Mouse (Mus musculus): ENCODE data around the gene Fkbp10. TPM values are rescaled to one million over a fixed set of nuclear protein-coding genes. Genes with fewer than 3 reads are reported as not detected.

Fkbp10 gene
- total RNA-seq (2015) (not detected in 2 replicates), total RNA-seq (2017) (not detected in 2 replicates)

DNA sequence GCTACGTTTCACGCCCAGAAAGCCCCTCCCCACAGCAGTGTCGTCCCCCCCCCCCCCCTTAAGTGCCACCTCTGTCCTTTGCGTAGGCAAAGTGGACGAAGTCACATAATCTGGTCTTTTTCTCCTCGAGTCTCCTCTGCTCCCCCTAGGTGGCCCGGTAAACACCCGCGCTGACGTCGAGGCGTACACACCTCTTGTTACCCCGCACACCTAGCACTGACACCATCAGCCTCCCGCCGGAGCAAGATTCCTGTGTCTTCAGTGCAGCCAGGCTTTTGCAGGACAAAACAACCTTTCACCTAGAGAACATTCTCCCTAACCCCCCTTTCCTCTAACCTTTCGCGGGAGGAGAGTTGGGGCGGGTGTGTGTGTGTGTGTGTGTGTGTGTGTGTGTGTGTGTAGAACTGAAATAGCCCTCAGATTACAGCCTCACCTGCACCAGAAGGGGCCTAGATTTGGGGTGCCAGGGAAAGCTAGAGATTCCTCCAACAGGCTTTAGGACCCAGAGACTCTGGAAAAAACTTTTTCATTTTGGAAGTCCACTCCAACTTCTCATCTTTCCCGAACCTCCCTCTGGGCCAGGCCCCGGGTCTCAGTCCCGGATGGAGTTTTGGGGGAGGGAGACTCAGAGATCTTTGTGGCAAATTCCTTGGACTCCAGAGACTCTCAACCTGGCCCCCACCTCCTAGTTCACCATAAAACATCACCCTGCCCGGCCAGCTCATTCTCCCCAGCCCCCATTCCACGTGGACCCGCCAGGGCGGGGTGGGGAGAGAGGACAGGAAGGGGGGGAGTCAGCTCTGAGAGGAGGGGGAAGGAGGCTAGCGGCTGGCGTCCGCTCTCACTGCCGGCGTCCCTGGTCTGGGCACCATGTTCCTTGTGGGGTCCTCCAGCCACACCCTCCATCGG, at the start of gene Fkbp10:
Gene Fkbp10, plus strand, starts transcription at position 784 of the 909 bp plus-strand sequence.
- no peak for ATAC-seq (replicated peaks; ENCODE audit: poor library complexity)

DNA sequence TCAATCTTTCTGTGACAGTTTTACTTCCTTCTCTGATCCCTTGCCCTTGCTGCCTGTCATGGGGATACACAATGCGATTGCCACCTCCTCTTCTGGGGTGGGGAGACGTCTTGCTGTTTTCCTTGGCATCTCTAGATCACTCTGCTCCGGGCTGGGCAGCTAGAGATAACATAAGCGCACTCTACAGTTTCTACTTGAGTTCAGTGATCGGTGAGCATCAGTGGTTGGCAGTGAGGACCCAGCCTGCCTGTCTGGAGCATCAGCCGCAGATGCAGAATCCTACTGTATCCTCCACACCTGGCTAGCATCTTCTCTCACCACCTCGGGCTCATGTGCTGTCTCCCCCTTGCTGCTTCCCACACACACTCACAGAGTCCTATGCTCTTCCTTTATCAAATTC, 46.4 kb upstream of the Fkbp10 start:
- ATAC-seq (replicated peaks; ENCODE audit: poor library complexity): no peak

- ATAC-seq (replicated peaks; ENCODE audit: poor library complexity): no peak
Measured at GRCm38 (mm10) chr11:100369822-100370221, 45.7 kb upstream of the Fkbp10 start.

DNA sequence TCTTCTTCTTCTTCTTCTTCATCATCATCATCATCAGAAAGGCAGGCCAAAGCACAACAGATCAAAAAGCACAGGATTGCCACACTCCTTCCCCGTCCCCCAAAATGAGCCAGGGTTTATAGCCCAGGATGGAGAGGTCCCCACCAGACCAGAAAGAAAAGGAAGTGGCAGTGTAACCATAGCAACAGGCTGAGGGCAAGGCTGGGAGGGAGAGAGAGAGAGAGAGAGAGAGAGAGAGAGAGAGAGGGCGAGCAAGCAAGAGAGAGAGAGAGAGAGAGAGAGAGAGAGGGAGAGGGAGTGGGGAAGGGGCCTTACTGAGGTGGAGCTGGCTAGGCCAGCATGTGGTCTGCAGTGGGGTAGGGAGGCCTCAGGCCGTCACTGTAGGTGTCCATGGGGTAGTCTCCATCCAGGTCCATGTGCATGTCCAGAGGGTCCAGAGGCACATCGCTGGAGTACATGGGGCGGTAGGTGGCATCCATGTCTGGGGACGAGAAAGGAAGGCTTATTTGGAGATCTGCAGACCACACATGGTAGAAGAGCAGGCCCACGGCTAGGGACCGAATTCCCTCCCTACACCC, 43.4 kb upstream of the Fkbp10 start:
- peak; percentile 77 for ATAC-seq (replicated peaks; ENCODE audit: poor library complexity)

DNA sequence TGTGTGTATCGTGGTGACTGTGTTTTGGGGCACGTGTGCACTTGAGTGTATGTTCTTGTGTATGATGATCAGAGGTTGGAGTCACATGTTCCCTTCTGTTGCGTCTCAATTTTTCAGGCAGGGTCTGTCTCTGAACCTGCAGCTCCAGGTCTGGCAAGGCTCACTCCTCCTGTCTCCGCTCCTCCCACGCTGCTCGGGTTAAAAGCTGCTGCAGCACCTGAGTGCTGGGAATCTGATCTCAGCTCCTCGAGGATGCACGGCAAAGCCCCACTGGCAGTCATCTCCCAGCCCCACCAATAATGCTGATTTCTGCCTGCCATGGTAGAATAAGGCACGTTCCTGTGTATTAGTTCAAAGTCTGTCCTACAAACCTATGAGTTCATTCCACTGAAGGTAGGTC, 40.4 kb upstream of the Fkbp10 start:
- ATAC-seq (replicated peaks; ENCODE audit: poor library complexity): no peak

DNA sequence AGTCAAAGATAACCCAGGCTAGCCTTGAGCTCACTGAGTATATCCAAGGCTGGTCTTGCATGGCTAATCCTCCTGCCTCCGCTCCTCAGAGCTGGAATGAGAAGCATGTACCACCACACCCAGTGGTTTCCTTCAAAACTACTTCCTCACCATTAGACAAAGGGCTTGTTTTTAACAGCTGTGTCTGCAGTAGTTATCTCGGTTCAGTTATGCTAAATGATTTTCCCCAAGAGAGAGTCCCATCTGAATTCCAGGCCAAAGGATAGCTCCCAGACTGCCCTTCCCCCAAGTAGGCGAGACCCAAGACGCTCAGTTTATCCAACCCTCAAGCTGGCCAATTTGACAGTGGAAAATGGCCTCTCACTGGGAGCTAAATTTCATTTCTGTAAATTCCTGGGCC, 39.5 kb upstream of the Fkbp10 start:
- no peak for ATAC-seq (replicated peaks; ENCODE audit: poor library complexity)

DNA sequence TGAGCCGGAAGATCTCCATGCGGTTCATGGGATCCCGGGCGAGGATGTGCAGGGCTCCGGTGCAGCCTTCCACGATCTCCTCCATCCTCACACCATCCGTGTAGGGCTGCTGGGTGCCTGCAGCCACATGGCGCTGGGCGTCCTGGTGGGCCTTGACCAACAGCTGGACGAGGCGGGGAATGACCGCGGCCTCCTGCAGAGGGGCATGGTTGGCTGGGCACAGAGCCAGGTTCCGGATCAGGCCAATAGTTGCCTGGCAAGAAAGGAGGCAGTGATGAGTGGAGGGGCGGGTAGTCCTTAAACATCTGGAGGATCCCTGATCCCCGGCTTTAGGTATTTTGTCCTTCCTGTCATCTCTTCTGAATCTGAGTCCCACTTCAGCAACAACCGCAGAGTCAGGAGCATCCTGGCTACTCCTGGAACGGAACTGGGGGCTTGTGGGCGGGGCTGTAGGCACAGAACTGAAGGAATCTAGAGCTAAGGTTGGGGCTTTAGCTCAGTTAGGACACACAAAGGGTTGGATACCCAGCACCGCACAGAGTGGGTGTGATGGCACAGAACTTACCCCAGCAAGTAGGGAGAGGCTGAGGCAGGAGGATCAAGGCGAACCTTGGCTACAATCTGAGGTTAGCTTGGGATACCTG, 38.6 kb upstream of the Fkbp10 start:
- no peak for ATAC-seq (replicated peaks; ENCODE audit: poor library complexity)

- ATAC-seq (replicated peaks; ENCODE audit: poor library complexity): no peak
Measured at GRCm38 (mm10) chr11:100377989-100378388, 37.5 kb upstream of the Fkbp10 start.

DNA sequence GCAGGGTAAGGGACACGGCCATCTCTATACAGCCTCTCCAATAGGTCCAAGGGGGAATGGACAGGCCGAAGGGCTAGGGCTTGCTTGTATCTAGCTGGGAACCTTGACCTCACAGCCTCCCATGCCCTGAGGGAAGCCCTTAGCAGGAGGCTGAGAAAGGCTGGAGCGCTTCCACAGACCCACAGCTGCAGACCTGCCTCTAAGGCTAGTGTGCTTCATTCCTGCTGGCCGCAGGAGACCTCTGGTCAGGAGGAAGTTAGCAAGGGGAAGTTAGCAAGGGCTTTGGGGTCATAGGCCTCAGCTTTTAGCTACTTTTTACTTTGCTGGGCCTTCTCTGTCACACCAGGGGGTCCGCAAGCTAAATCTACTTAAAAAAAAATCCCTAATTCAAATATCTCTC, 37.1 kb upstream of the Fkbp10 start:
- ATAC-seq (replicated peaks; ENCODE audit: poor library complexity): 0 out of 2 replicates have a peak, but pooled peaks have one; percentile 26

DNA sequence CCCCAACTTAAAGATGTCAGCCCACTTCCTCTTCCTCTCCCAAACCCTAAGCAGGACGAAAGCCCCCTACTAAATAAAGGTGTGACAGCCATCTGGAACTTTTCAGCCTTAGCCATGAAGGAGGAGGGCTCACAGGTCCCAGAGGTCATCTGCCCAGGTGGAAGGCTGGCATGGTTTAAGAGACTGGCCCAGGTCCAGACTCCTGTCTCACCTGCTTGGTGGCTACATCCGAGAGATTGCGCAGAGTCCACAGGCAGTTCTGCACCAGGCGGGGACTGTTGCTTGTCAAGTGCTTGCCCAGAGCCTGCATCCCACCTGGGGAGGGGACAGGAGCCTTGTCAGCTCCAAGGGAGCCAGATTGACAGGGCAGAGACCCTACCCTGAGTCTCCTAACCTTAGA, 36.2 kb upstream of the Fkbp10 start:
- ATAC-seq (replicated peaks; ENCODE audit: poor library complexity): no peak

DNA sequence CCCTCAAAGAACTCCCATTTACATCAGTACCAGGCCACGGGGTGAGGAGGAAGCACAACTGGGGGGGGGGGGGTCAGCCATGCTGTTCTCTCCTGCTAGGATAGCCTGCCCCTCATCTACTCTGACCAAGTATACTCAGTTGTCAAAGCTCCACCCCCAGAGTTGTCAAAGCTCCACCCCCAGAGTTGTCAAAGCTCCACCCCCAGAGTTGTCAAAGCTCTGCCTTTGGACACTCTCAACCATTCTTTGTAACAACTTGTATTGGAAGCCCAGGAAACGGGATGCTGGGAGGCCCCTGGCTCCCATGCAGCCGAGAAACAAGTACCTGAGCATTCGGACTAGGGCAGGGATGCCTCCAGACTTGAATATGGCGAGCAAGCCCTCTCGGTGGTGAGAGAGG, 32.8 kb upstream of the Fkbp10 start:
- ATAC-seq (replicated peaks; ENCODE audit: poor library complexity): no peak

DNA sequence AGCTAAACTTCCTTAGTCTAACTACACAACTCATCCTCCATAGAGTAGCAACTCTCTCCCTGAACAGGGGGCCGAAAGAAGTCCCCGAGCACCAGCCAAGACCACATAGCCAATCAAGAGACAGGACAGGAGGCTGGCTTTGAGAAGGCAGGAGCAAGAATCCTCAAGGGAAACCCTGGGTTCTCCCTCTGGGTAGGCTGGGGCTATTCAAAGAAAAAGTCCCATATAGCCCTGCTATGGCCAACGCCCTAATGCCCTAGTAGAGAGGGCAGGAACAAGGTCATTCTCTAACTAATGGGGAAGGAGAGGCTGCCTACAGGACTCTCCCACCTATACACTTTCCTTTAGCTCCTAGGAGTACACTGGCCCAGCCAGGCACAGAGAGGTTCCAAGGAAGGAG, 30.5 kb upstream of the Fkbp10 start:
- no peak for ATAC-seq (replicated peaks; ENCODE audit: poor library complexity)

GRCm38 (mm10) chr11:100386586-100386985, 28.9 kb upstream of the Fkbp10 start:
- no peak for ATAC-seq (replicated peaks; ENCODE audit: poor library complexity)

DNA sequence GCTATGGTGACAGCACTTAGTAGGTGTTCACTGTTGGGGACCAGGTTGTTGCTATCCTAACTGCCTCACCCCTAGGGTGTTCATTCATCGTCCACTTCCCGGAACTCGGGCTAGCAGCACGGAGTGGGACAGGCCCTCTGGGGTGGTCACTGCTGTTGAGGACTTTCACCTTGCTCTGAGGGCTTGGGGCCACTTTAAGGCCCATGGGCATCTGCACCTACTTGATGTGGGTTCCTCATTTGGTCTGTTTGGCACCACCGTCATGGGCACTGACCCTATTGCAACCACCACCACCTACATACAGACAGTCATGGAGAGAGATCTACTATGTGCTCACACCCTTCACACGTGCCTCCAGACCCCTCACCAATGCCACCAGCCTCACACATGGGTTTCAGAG, 28.4 kb upstream of the Fkbp10 start:
- no peak for ATAC-seq (replicated peaks; ENCODE audit: poor library complexity)

- ATAC-seq (replicated peaks; ENCODE audit: poor library complexity): no peak
Measured at GRCm38 (mm10) chr11:100387589-100388375, 27.7 kb upstream of the Fkbp10 start.

- no peak for ATAC-seq (replicated peaks; ENCODE audit: poor library complexity)
Measured at GRCm38 (mm10) chr11:100388588-100388987, 26.9 kb upstream of the Fkbp10 start.

GRCm38 (mm10) chr11:100389931-100390445, 25.5 kb upstream of the Fkbp10 start:
- ATAC-seq (replicated peaks; ENCODE audit: poor library complexity): no peak

DNA sequence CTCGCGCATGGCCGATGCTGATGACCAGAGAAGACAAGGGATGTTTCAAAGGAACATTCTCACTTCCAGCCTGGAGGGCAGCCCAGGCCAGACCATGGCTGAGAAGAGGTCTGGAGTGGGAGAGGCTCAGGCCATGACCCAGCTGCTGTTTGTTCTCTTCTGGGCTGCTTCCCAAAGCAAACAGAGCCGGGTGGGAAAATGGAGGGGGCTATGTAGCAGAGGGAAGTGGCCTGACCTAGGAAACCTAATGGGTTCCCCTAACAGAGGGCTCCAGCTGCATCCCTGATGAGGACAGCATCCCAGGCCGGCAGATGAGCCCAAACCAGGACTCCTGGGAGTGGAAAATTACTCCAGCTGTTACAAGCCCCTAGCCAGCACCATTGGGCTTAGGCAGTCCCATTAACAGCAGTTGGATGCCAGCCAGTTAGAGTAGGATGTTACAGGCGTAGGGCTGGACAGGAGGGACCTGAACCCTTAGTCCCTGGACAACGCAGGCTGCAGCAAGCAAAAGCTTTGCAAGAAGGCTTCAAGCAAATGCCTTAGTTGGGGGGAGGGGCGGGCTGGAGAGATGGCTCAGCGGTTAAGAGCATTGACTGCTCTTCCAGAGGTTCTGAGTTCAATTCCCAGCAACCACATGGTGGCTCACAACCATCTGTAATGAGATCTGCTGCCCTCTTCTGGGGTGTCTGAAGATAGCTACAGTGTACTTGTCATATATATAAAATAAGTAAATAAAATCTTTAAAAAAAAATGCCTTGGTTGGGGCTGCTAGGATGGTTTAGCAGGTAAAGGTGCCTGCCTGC, 24.2 kb upstream of the Fkbp10 start:
- no peak for ATAC-seq (replicated peaks; ENCODE audit: poor library complexity)

GRCm38 (mm10) chr11:100391884-100392345, 23.6 kb upstream of the Fkbp10 start:
- ATAC-seq (replicated peaks; ENCODE audit: poor library complexity): no peak

DNA sequence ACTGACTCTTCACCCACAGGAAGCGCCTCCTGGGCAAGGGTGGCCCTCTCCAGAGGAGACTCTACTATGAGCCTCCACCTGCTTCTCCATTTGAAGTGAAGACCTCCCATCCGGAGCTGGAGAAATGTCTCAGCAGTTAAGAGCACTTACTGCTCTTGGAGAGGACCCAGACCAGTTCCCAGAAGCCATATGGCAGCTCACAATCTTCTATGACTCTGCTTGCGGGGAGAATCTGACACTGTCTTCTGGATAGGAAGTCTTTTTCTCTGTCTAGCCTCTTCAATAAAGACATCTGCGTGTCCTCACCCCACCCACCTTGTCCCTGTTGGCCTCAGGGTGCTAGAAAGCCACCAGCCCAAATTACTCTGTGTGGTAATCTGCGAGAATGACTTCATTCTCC, 22.5 kb upstream of the Fkbp10 start:
- ATAC-seq (replicated peaks; ENCODE audit: poor library complexity): no peak
